Mouse (Mus musculus) mammary gland, adult 2 months (tissue): ENCODE results near the gene Olfr1249. TPM values are rescaled to one million over a fixed set of nuclear protein-coding genes. Genes with fewer than 3 reads are reported as not detected.

ENCODE experiments used
- polyA plus RNA-seq: library from polyadenylated mRNA; depleted of rRNA; stranded (reverse); fragments of >200 nt; gene quantifications from 2 replicates; pipeline ENCODE4 v1.2.3, GENCODE M21; 2012; ENCODE audit warnings: low replicate concordance; rRNA removed

Gene Olfr1249
- not detected in 2 replicates for polyA plus RNA-seq

GRCm38 (mm10) chr2:89634883-89635282, at the start of gene Olfr1249:
Gene Olfr1249 (minus strand): TSS chr2:89634983.

GRCm38 (mm10) chr2:89671836-89672235, 37.1 kb upstream of the Olfr1249 start, which contains the start of gene Olfr1251:
Gene Olfr1251 (minus strand): TSS chr2:89671936.

GRCm38 (mm10) chr2:89661367-89661766, 26.6 kb upstream of the Olfr1249 start, which contains the start of gene Olfr1250:
Gene Olfr1250 (minus strand): TSS chr2:89661467.

GRCm38 (mm10) chr2:89618145-89618544, 16.6 kb downstream of the Olfr1249 start, which contains the start of gene Olfr1248:
Gene Olfr1248 (minus strand): TSS chr2:89618245.

GRCm38 (mm10) chr2:89614030-89614429, 20.8 kb downstream of the Olfr1249 start, which contains the start of gene Olfr1247:
Gene Olfr1247 (minus strand): TSS chr2:89614130.

GRCm38 (mm10) chr2:89593057-89593456, 41.7 kb downstream of the Olfr1249 start, which contains the start of gene Olfr1246:
Gene Olfr1246 (minus strand): TSS chr2:89593157.

Other genes starting within 250 kb of the Olfr1249 start
- gene Olfr1238, start 225.3 kb downstream of the Olfr1249 start, polyA plus RNA-seq, result not detected in 2 replicates
- gene Olfr1239, start 214.6 kb downstream of the Olfr1249 start, polyA plus RNA-seq, result not detected in 2 replicates
- gene Olfr1240, start 192.0 kb downstream of the Olfr1249 start, polyA plus RNA-seq, result not detected in 2 replicates
- not detected in 2 replicates for gene Olfr1241, start 147.9 kb downstream of the Olfr1249 start, polyA plus RNA-seq
- gene Olfr1242, start 136.6 kb downstream of the Olfr1249 start, polyA plus RNA-seq, result not detected in 2 replicates
- gene Olfr1243, start 103.5 kb downstream of the Olfr1249 start, polyA plus RNA-seq, result not detected in 2 replicates
- not detected in 2 replicates for gene Olfr1245, start 56.5 kb downstream of the Olfr1249 start, polyA plus RNA-seq
- not detected in 2 replicates for gene Olfr1246, start 41.8 kb downstream of the Olfr1249 start, polyA plus RNA-seq
- not detected in 2 replicates for gene Olfr1247, start 20.9 kb downstream of the Olfr1249 start, polyA plus RNA-seq
- gene Olfr1248, start 16.7 kb downstream of the Olfr1249 start, polyA plus RNA-seq, result not detected in 2 replicates
- not detected in 2 replicates for gene Olfr1250, start 26.5 kb upstream of the Olfr1249 start, polyA plus RNA-seq
- gene Olfr1251, start 37.0 kb upstream of the Olfr1249 start, polyA plus RNA-seq, result not detected in 2 replicates
- not detected in 2 replicates for gene Olfr1252, start 90.0 kb upstream of the Olfr1249 start, polyA plus RNA-seq
- gene Olfr1253, start 122.1 kb upstream of the Olfr1249 start, polyA plus RNA-seq, result not detected in 2 replicates
- not detected in 2 replicates for gene Olfr1254, start 158.6 kb upstream of the Olfr1249 start, polyA plus RNA-seq
- gene Olfr1255, start 177.1 kb upstream of the Olfr1249 start, polyA plus RNA-seq, result not detected in 2 replicates
- gene Olfr1256, start 206.6 kb upstream of the Olfr1249 start, polyA plus RNA-seq, result not detected in 2 replicates
- not detected in 2 replicates for gene Olfr48, start 213.2 kb upstream of the Olfr1249 start, polyA plus RNA-seq
- not detected in 2 replicates for gene Olfr1257, start 243.5 kb upstream of the Olfr1249 start, polyA plus RNA-seq